Mouse (Mus musculus) olfactory bulb, adult 2 months (tissue): ENCODE data around the gene Lrrc4c.

Experiments
- CTCF ChIP-seq: fragments of 200-500 bp; IDR thresholded peaks from 2 replicates; pipeline ENCODE4 v1.5.1; 2012; ENCODE audit warnings: low read depth, mild to moderate bottlenecking, low read length, moderate library complexity; ENCODE audit not compliant: insufficient read depth
- POLR2A ChIP-seq: fragments of 200-500 bp; IDR thresholded peaks from 2 replicates; pipeline ENCODE4 v1.6.1; 2012; ENCODE audit warnings: mild to moderate bottlenecking, low read depth, low read length, moderate library complexity; ENCODE audit not compliant: insufficient read depth

DNA sequence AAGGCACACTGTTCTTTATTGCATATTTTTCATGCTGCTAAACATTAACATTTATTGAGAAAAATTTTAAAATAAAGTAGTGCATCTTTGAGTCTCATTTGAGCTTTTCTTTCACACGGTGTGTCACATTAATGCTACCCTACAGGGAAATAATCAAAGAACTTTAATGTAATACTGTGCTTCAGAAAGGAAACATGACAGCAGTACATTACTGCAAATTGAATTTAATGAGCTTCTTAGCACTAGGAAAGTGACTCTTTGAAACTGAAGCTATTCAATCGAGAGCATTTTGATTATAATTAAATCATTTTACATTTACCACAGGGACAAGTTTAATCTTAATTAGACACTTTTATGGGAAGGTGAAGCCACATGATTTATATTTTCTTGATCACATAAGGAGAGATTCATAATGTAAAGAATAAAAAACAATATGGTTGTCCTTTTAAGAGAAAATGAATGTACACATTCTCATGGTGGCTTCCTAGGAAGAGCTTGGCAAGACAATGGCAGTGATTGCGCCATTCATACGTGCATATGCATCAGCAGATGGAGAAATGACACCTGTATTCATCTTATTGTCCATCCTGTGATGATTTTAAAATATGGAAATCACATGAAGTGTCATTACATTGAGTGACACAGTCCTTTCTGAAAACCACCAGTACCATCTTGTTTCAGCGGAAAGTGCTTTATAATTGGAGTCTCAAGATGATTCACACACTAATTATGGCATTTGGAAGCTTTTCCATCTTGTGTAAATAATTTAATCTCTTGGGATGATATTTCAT lies 719.2 kb downstream of the Lrrc4c start:
- no peak for TF ChIP-seq CTCF
- no peak for TF ChIP-seq POLR2A
